Mouse (Mus musculus): ENCODE results near the gene Hap1.

DNA sequence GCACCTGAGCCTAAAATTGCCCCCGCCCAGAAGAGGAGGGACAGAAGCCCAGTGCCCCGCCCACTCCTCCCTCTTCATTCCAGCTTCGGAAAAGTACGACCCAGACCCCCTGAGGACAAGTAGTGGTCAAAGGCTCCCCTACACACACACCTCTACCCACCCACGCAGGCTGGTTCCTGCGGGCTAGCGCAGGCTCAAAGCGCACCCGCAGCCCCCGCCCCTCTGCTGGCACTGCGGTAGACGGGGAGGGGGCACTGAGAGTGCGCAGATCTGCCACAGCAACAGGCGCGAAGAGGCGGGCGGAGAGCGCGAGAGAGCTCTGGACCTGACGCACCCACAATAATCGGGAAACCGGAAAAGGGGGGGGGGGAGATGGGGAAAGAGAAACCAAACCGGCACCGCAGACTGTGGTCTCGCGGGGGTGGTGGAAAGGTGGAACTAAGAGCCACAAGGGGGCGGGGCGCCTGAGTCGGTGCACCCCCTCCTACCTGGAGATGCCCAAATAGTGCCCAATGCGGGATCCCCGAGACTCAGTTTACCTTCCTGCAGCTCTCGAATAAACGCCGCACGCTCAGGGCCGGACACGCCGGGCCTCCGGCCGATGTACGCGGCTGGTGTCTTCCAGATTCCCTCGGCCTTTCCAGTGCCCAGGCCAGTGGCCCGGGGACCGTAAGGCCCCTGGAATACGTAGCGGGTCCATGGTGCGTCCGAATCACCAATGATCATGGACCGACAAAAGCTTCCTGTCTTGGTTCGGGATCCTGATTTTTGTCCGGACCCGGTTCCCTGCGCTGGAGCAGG is 577 bp downstream of the Hap1 start:
- no peak for TF ChIP-seq POLR2A (IDR thresholded peaks at IDR 0.05; ENCODE audit: control insufficient read depth, low read depth, low read length)
- no peak for TF ChIP-seq CTCF (IDR thresholded peaks at IDR 0.05; ENCODE audit: control insufficient read depth, insufficient read depth, insufficient replicate concordance, low read depth, low read length)

Data from testis, adult 2 months (tissue).